ENCODE assay signal across 28 mouse cellular contexts in the genomic region with DNA sequence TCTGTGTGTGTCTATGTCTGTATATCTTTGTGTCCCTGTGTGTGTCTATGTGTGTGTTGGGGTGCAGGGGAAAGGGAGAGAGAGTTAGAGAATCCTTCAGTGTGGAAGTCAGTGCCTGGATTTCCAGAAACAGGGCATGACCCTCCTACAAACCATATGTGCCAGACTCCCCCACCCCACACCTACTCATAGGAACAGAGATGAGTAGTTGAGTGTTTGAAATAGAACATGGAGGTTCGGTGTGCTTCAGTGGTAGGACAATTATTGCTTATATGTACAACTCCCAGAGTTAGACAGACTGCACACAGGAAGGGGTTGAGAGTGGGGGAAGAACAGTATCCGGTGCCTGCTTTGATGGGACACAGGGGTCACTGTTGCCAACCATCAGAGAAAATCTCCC. TPM values are rescaled to one million over a fixed set of nuclear protein-coding genes. Genes with fewer than 3 reads are reported as not detected.
DNase-seq lines count a peak whose midpoint lies in the region; ATAC-seq lines count a peak whose summit lies in the region.
"Had no signal": no experiment of that assay in that cellular context is flagged by ENCODE, and none has a peak within 500 bp of the region (broad histone marks: within the 10 kb centered on the region; RNA-seq: fewer than 3 reads in every experiment).

No protein-coding gene starts in this region.

- no peaks in the 10 kb centered on the region for H3K27me3 ChIP-seq in forebrain, embryonic 10.5 days (ENCODE audit: poor library complexity, severe bottlenecking)
- no peaks in the 10 kb centered on the region for H3K27me3 ChIP-seq in forebrain, embryonic 15.5 days
- H3K27me3 ChIP-seq in heart, embryonic 12.5 days (replicated peaks), result 0 out of 2 replicates have a peak, but pooled peaks cover 3% of the 10 kb centered on the region
- peaks cover 10% of the 10 kb centered on the region; the same call in 1 of the 2 replicates for H3K27me3 ChIP-seq in heart, embryonic 10.5 days (ENCODE audit: insufficient read depth, poor library complexity, severe bottlenecking)
- H3K27me3 ChIP-seq: embryonic facial prominence, embryonic 13.5 days; hindbrain, embryonic 12.5 days; limb, embryonic 13.5 days; midbrain, embryonic 13.5 days had no signal

- DNase-seq in forebrain, embryonic 10.5 days (ENCODE audit: extremely low spot score, low spot score), result no peak
- no peak for DNase-seq in heart, embryonic 10.5 days (ENCODE audit: low spot score)
- peak; percentile 39 to 59 for DNase-seq in left cerebral cortex, adult 18-20 months (ENCODE audit: low spot score in 2 of 2)
- DNase-seq in left cerebral cortex, adult 11 months (ENCODE audit: low spot score), result no peak
- peak; percentile 67 for DNase-seq in brain, adult 2 months (ENCODE audit: low read depth, low spot score)
- DNase-seq: adrenal gland, postnatal 14 days; cerebellum, adult 8-10 months; cerebellum, postnatal 36 days; embryo, embryonic 11 days; gastrocnemius, postnatal 36 days; kidney, postnatal 25 days; layer of hippocampus, postnatal 36 days; lung, embryonic 14.5 days; thymus, postnatal 36 days had no signal

- peak overlapping the region; percentile 79; the same call in 1 of the 2 replicates for H3K27ac ChIP-seq in forebrain, embryonic 10.5 days
- no peak overlapping the region for H3K27ac ChIP-seq in forebrain, embryonic 15.5 days (replicated peaks)
- peak overlapping the region; percentile 85; the same call in 1 of the 2 replicates for H3K27ac ChIP-seq in heart, embryonic 12.5 days (ENCODE audit: poor library complexity, severe bottlenecking)
- H3K27ac ChIP-seq in heart, embryonic 10.5 days, result no peak overlapping the region
- H3K27ac ChIP-seq: embryonic facial prominence, embryonic 13.5 days; hindbrain, embryonic 12.5 days; limb, embryonic 13.5 days; liver, embryonic 14.5 days had no signal

- WGBS in forebrain, embryonic 10.5 days, result 82% methylated on average over 2 of the region's 2 CpGs
- 89% methylated on average over 2 of the region's 2 CpGs for WGBS in forebrain, embryonic 15.5 days
- WGBS in heart, embryonic 12.5 days, result 71% methylated on average over 2 of the region's 2 CpGs
- 68% methylated on average over 2 of the region's 2 CpGs for WGBS in heart, embryonic 10.5 days

- H3K9me3 ChIP-seq in forebrain, embryonic 10.5 days, result no peaks in the 10 kb centered on the region
- H3K9me3 ChIP-seq in forebrain, embryonic 15.5 days, result no peaks in the 10 kb centered on the region
- H3K9me3 ChIP-seq in heart, embryonic 12.5 days (replicated peaks), result no peaks in the 10 kb centered on the region
- no peaks in the 10 kb centered on the region for H3K9me3 ChIP-seq in heart, embryonic 10.5 days
- H3K9me3 ChIP-seq: embryonic facial prominence, embryonic 13.5 days; hindbrain, embryonic 12.5 days; limb, embryonic 13.5 days; midbrain, embryonic 13.5 days had no signal

- H3K36me3 ChIP-seq in forebrain, embryonic 10.5 days (replicated peaks), result no peaks in the 10 kb centered on the region
- H3K36me3 ChIP-seq in forebrain, embryonic 15.5 days, result no peaks in the 10 kb centered on the region
- H3K36me3 ChIP-seq in heart, embryonic 12.5 days, result no peaks in the 10 kb centered on the region
- H3K36me3 ChIP-seq in heart, embryonic 10.5 days, result no peaks in the 10 kb centered on the region
- H3K36me3 ChIP-seq: embryonic facial prominence, embryonic 13.5 days; hindbrain, embryonic 12.5 days; limb, embryonic 13.5 days; midbrain, embryonic 13.5 days had no signal

- no peak overlapping the region for H3K9ac ChIP-seq in forebrain, embryonic 15.5 days (replicated peaks)
- H3K9ac ChIP-seq in heart, embryonic 12.5 days, result 0 out of 2 replicates have a peak overlapping the region, but pooled peaks have one; percentile 6
- H3K9ac ChIP-seq: embryonic facial prominence, embryonic 13.5 days; hindbrain, embryonic 12.5 days; limb, embryonic 13.5 days; liver, embryonic 14.5 days; lung, embryonic 14.5 days; midbrain, embryonic 13.5 days had no signal

- H3K4me1 ChIP-seq in forebrain, embryonic 10.5 days, result peaks cover 20% of the 10 kb centered on the region
- H3K4me1 ChIP-seq in forebrain, embryonic 15.5 days, result peaks cover 18% of the 10 kb centered on the region
- peaks cover 58% of the 10 kb centered on the region for H3K4me1 ChIP-seq in heart, embryonic 12.5 days (replicated peaks)
- peaks cover 56% of the 10 kb centered on the region for H3K4me1 ChIP-seq in heart, embryonic 10.5 days
- H3K4me1 ChIP-seq: hindbrain, embryonic 12.5 days; limb, embryonic 13.5 days had no signal

- no peak for ATAC-seq in forebrain, embryonic 15.5 days (replicated peaks)
- no peak for ATAC-seq in heart, embryonic 12.5 days (ENCODE audit: insufficient number of reproducible peaks, low FRiP score)
- ATAC-seq: intestine, postnatal 0 days had no signal

- no peak overlapping the region for H3K4me2 ChIP-seq in forebrain, embryonic 15.5 days (replicated peaks)
- no peak overlapping the region for H3K4me2 ChIP-seq in heart, embryonic 12.5 days
- H3K4me2 ChIP-seq: embryonic facial prominence, embryonic 13.5 days; hindbrain, embryonic 12.5 days; limb, embryonic 13.5 days; lung, embryonic 14.5 days; midbrain, embryonic 13.5 days had no signal

- no peak overlapping the region for H3K4me3 ChIP-seq in forebrain, embryonic 10.5 days
- no peak overlapping the region for H3K4me3 ChIP-seq in forebrain, embryonic 15.5 days
- H3K4me3 ChIP-seq in heart, embryonic 12.5 days, result no peak overlapping the region
- H3K4me3 ChIP-seq in heart, embryonic 10.5 days, result no peak overlapping the region
- H3K4me3 ChIP-seq: embryonic facial prominence, embryonic 13.5 days; erythroblast, embryonic 14.5 days; hindbrain, embryonic 12.5 days; limb, embryonic 13.5 days; midbrain, embryonic 13.5 days had no signal

RNA-seq across cellular contexts. Expression of gene Oprd1, which starts 14.2 kb away (rescaled TPM):
- polyA plus RNA-seq in forebrain, embryonic 10.5 days (2016; fragmentation: Nextera tagmentation; extraction: Ambion mirVana), result 0.11 TPM in 1 of 2 replicates, not detected in the other
- polyA plus RNA-seq in forebrain, embryonic 15.5 days (2015; fragmentation: Nextera tagmentation; extraction: Ambion mirVana), result 0.11 and 0.17 TPM in 2 replicates
- polyA plus RNA-seq in heart, embryonic 12.5 days (2016; fragmentation: Nextera tagmentation; extraction: Ambion mirVana), result 1.3 and 1.5 TPM in 2 replicates
- polyA plus RNA-seq in heart, embryonic 10.5 days (2016; fragmentation: Nextera tagmentation; extraction: Ambion mirVana), result 1.00 and 1.1 TPM in 2 replicates
- 10 to 100 TPM; 21.6 TPM for total RNA-seq in left cerebral cortex, adult 18-20 months (2021)
- total RNA-seq: gastrocnemius, postnatal 36 days; megakaryocyte, adult 5-6 weeks had no signal
- polyA plus RNA-seq: erythroblast, embryonic 14.5 days had no signal

RNA-seq across cellular contexts. Expression of gene Epb41, which starts 55.0 kb away (rescaled TPM):
- 115 and 123 TPM in 2 replicates for polyA plus RNA-seq in forebrain, embryonic 10.5 days (2016; fragmentation: Nextera tagmentation; extraction: Ambion mirVana)
- polyA plus RNA-seq in forebrain, embryonic 15.5 days (2015; fragmentation: Nextera tagmentation; extraction: Ambion mirVana), result 73.3 and 73.7 TPM in 2 replicates
- 97.6 and 102 TPM in 2 replicates for polyA plus RNA-seq in heart, embryonic 12.5 days (2016; fragmentation: Nextera tagmentation; extraction: Ambion mirVana)
- polyA plus RNA-seq in heart, embryonic 10.5 days (2016; fragmentation: Nextera tagmentation; extraction: Ambion mirVana), result 73.5 and 78.8 TPM in 2 replicates
- 10 to 100 TPM; 39.0 TPM for total RNA-seq in left cerebral cortex, adult 18-20 months (2021)

RNA-seq across cellular contexts. Expression of gene Gm10300, which starts 55.6 kb away (rescaled TPM):
- not detected in 2 replicates for polyA plus RNA-seq in forebrain, embryonic 10.5 days (2016; fragmentation: Nextera tagmentation; extraction: Ambion mirVana)
- polyA plus RNA-seq in forebrain, embryonic 15.5 days (2015; fragmentation: Nextera tagmentation; extraction: Ambion mirVana), result 0.08 TPM in 1 of 2 replicates, not detected in the other
- polyA plus RNA-seq in heart, embryonic 12.5 days (2016; fragmentation: Nextera tagmentation; extraction: Ambion mirVana), result 0.15 and 0.28 TPM in 2 replicates
- polyA plus RNA-seq in heart, embryonic 10.5 days (2016; fragmentation: Nextera tagmentation; extraction: Ambion mirVana), result 0.10 TPM in 1 of 2 replicates, not detected in the other
- total RNA-seq in left cerebral cortex, adult 18-20 months (2021), result not detected
- total RNA-seq: gastrocnemius, postnatal 36 days; layer of hippocampus, postnatal 36 days; left cerebral cortex, postnatal 25 days had no signal
- polyA plus RNA-seq: brain, embryonic 14.5 days; kidney, embryonic 14.5 days; limb, embryonic 13.5 days; midbrain, embryonic 13.5 days; neural tube, embryonic 11.5 days had no signal

Comparison
In these comparisons a context has a peak if more than half of its experiments do, and no peak if none do; other contexts are left out.
1. DNase-seq: peak in left cerebral cortex, adult 18-20 months (2 of 2) and brain, adult 2 months (single experiment); none in forebrain, embryonic 10.5 days (single experiment), heart, embryonic 10.5 days (single experiment) and left cerebral cortex, adult 11 months (single experiment).
2. H3K27ac ChIP-seq: peak in forebrain, embryonic 10.5 days (single experiment) and heart, embryonic 12.5 days (single experiment); none in forebrain, embryonic 15.5 days (single experiment) and heart, embryonic 10.5 days (single experiment).